Mouse (Mus musculus) retina, postnatal 1 day (tissue): ENCODE data around the gene Lypla2.
"Not testable (repeated sequence)": the region's sequence is repeated elsewhere in the genome, so short reads cannot be mapped to it uniquely, and the experiment has no call there.

ENCODE experiments used
- DNase-seq: peaks from one replicate; pipeline ENCODE4 v3.0.0-alpha.2; 2012

The Lypla2 gene

DNA sequence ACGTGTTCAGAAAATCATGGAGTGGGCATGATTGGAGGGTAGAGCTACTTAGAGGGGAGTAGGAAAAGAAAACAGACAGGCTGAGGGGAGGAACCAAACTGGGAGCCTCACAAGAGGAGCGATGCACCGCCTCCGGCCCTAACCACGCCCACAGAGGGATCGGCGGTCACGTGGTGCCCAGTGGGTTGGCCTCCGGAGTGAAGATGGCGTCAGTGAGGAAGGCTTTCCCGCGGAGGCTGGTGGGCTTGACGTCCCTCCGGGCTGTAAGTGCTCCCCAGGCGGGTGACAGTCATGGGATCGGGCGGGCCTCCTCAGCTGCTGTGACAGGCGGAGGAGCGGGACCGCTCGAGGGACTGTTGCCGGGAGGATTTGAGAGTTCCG lies 26.2 kb downstream of the Lypla2 start, which contains the start of gene Hmgcl:
Gene Hmgcl, plus strand, starts transcription at position 171 of the 381 bp plus-strand sequence.
- DNase-seq, result peak; percentile 96

DNA sequence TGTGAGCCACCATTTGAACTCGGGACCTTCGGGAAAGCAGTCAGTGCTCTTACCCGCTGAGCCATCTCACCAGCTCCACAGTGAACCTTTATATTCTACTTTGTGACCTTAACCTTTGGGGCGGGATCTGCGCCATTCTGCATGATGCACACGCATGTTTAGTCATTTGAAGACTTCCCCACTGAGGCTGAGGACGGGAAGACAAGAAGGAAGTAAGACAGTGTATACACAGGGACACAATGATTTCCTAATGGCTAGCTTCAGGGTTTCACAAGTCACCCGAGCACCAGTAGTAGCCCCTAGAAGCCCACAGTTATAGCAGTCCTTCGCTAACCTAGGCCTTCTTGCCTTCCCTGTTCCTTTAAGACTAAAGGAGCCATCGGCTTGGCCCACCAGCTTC lies 26.7 kb downstream of the Lypla2 start:
- no peak for DNase-seq

DNA sequence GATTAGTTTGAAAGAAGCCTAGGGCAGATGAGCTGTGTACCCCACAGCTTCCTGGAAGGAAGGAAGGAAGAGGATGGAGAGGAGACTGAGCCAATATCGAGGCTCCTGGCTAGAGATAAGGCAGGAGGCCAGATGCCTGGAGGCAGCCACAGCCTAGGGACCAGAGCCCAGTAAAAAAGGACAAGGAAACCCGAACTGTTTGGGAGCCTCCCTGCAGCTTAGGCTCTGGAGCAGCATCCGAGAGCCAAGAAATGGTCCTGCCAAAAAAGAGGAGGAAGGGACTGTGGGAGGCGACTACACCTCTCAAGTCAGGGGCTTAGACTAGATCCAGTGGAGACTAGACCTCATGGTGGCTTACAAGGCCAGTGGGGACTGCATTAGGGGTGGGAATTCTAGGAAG lies 29.0 kb downstream of the Lypla2 start:
- DNase-seq, result no peak

DNA sequence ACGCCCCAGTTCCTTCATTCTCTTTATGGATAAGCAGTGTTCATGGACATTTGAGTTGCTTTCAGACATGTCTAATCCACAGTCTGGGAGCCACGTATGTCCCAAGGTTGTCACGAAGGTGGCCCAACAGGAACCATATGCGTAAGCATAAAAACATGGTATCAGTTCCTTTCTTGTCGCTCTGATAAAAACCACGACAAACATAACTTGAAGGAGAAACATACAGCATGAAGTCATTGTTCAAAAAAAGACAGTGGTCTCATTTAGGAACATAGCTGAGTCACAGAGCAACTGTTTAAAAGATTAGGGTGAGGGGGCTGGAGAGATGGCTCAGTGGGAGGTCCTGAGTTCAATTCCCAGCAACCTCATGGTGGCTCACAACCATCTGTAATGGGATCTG lies 30.2 kb downstream of the Lypla2 start:
- no peak for DNase-seq

DNA sequence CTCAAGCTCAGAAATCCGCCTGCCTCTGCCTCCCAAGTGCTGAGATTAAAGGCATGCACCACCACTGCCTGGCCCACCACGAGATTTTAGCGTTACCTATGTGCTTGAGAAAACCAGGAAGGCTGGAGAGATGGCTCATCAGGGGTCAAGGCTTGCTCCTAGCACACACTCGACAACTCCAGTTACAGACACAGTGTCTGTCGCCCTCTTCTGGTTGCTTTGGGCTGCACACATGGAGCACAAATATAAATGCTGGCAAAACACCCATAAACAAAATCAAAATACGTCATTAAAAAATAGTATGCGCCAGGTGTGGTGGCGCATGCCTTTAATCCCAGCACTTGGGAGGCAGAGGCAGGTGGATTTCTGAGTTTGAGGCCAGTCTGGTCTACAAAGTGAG lies 31.4 kb downstream of the Lypla2 start:
- not testable (repeated sequence) for DNase-seq

DNA sequence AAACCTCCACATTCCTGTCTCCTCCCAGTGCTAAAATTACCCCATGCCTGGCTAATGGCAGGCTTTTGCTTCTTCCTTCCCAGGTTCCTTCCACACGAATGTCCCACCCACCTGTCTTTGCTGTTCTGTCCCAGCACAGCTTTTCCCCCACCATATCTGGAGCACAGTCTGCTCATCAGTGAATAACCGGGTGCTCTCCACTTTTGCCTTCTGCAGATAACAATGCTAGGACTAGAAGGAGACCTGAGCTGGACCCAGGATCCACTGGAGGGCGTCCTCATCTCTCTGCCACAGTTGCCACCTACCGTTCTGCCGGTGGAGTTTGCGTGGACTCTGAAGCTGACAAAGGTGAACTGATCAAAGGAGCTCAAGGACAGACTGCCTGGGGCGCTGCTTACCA lies 33.6 kb downstream of the Lypla2 start:
- DNase-seq, result no peak

DNA sequence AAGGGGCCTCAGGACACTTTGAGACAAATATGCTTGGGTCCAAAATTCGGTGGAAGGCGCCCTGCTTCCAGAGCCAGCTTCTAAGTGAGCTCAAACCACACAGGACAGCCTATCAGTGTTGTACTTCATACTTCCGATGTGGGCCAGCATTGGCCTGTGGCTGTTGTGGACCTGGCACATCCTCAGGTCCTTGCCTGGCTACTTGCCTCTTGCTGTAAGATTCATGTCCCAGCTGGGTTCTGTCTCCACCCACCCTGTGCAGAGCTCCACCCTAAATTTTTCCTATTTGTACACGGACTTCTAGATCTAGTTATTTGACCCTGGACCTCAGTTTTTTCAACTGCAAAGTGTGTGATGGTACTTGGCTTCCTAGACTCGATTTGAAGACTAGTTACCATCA lies 36.9 kb downstream of the Lypla2 start:
- no peak for DNase-seq

DNA sequence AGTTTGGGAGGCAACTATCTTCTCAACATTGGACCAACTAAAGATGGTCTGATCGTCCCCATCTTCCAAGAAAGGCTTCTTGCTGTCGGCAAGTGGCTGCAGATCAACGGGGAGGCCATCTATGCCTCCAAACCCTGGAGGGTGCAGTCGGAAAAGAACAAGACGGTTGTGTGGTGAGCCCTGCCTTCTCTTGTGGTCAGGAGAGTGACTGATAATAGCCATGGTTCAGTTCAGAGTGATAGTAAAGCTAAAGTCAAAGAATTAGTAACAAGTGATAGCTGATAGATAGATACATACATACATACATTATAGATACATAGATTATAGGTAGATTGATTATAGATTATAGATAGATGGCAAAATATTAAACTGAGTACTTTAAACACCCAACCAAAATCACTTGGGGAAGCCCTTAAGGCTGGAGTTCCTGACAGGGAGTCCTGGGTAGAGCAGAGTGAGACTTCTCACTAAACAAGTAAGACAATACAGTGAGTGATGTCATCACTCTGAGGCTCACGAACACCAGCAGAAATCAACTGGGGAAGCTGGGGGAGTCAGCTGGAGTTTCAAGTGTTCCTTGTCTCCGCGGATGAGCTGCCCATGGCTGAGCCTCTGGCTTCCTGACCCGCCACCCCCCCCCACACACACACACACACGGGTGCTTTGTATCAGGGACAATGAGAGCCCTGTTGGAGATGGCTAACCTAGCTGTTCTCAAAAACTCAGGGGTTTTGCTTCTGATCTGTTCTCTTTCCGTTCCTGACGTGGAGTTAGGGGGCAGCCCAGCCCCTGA lies 37.5 kb downstream of the Lypla2 start:
- peak; percentile 65 for DNase-seq

DNA sequence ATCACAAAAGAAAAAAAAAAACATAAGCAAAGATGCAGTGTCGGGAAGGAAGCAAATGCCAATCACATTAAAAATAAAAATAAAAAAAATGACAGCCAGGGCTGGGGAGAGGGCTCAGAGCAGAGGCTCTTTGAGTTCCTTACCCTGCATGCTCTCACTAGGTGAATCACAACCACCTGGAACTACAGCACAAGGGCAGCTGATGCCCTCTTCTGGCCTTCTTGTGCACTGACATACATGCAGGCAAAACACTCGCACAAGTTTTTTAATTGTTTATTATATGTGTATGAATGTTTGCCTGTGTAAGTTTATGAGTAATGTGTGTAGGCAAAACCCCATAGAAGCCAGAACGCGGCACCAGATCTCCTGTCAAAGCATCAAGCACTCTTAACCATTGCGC lies 40.6 kb downstream of the Lypla2 start:
- DNase-seq, result peak; percentile 53

DNA sequence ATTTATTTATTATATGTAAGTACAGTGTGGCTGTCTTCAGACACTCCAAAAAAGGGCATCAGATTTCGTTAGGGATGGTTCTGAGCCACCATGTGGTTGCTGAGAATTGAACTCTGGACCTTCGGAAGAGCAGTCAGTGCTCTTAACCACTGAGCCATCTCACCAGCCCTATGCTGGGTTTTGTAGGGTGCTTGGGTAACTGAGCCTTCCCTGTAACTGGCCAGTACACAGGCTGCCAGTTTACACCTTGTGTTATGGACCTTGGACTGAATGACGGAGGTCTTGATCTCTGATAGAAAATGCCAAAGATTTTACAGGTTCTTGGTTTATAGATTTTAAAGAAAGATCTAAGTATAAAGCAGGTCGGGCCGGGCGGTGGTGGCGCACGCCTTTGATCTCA lies 42.2 kb downstream of the Lypla2 start:
- DNase-seq, result no peak

DNA sequence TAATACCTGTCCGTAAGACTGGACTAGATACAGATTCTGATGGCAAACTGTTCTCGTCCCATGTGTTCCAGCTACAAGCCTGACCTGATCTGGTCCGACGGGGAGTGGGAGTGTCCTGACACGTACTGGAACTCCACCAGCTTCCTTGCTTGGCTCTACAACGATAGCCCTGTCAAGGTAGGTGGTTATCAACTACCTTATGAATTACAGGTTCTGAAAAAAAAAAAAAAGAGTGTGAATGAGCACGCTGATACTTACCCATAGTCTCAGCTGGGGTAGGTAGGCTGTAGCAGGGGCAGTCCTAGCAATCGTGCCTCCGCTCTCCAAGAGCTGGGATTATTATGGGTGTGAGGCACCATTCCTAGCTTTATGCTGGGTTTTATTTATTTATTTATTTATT lies 42.6 kb downstream of the Lypla2 start:
- DNase-seq, result no peak

DNA sequence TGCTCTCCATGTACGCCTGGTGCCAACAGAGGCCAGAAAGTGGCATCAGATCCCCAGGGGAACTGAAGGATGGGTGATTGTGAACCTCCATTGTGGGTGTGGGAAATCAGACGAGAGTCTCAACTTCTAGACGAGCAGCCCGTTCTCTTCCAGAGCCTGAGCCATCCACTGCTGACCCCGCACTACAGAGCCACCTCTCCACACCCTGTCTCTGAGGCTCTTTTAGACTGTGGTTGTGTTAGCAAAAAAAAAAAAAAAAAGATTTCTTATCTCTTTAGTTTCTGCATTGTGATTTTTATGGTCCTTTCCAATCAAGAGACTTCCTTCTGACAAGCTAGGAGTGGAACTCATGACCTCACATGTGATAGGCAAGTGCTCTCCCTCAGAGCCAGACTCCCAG lies 43.0 kb downstream of the Lypla2 start:
- no peak for DNase-seq

DNA sequence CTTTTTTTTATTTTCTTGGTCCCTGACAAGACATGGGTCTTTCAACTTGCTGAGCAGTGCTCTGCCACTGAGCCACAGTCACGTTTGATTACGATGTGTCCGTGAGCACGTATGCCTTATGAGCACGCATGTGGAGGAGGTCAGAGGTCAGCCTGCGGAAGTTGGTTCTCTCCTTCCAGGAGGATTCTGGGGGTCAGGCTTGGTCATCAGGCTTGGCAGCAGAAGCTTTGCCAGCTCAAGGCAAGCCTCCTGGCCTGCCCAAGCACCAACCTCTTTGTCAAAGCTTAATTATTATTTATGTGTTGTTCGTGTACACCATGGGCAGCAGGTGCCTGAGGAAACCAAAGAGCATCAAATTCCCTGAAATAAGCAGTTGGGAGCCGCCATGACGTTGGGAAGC lies 44.0 kb downstream of the Lypla2 start:
- no peak for DNase-seq

DNA sequence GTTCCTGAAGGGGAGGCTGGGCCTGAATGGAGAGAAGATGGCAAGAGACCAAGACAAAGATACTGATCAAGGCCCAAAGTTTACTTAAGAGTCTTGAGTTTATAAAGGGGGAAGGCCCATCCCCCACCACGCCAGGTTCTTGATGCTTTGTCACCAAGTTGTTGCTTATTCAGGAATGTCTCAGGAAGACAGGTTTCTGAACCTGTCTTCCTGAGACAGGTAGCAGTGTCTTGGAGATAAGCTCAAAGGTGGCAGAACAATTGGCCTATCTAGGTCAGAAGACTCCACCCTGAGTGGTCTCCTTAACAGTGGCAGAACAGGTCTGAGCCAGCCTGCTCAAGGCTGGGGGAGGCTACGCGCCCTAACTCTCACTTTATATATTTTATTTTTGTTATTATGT lies 45.6 kb downstream of the Lypla2 start:
- no peak for DNase-seq

DNA sequence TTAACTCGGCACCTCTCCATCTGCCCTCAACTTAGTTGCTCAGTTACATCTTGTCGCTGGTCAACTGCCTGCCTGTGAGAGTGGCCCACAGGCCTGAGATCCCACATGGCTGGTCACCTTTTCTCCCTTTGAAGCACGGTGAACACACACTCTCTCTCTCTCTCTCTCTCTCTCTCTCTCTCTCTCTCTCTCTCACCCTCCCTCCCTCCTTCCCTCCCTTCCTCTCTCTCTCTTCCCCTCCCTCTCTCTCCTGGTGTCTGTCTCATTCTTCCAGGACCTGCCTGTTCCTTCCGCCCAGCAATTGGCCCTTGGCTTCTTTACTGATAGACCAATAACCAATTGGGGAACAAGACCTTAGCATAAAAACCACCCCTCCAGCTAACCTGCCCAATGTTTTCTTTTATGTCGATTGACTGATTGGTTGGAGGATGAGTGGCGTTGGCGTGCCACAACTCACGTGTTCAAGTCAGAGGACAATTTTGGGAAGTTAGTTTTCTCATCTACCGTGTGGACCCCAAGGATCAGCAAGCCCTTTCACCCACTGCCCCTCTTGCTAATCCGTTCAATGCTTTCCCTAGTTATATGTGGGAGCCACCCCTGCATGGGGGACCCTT lies 46.1 kb downstream of the Lypla2 start:
- DNase-seq, result no peak

DNA sequence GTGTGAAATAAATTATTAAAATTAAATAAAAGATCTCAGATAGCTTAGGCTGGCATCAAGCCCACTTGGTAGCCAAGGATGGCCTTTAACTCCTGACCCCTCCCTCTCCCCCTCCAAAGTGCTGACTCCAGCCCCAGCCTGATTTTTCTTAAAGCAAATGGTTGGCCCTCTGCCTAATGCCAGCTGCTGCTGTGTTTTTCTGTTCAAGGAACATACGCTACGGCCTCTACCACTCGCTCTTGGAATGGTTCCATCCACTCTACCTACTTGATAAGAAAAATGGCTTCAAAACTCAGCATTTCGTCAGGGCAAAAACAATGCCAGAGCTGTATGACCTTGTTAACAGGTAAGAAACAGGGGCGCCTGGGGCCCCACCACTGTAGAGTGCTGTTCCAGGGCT lies 47.1 kb downstream of the Lypla2 start:
- no peak for DNase-seq

DNA sequence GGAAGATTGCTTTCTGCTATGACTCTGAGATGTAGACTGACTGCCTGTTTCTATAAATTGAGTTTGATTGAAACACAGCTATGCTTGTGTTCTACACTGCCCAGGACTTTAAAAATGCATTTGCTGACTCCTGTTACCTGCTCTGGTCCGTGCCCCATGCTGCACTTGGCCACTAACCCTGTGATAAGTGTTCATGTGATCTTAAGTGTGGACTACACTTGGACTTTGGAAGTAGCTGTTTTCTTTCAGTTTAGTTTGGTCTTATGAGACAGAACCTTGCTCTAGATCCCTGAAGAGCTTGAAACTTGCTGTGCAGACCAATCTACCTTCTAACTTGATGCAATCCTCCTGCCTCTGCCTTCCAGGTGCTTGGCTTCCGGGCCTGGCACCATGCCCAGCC lies 48.0 kb downstream of the Lypla2 start:
- DNase-seq, result no peak

DNA sequence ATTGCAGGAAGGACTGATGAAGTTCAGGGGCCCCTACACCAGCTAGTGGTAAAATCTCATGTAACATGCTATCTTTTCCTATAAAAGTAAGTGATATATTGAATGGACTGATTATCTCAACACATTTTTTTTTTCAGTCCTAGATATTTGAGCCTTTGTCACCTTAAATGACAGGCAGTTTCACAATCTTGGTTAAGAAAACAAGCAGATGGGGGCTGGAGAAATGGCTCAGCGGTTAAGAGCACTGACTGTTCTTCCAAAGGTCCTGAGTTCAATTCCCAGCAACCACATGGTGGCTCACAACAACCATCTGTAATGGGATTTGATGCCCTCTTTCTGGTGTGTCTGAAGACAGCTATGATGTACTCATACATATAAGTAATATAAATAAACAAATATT lies 50.2 kb downstream of the Lypla2 start:
- no peak for DNase-seq

DNA sequence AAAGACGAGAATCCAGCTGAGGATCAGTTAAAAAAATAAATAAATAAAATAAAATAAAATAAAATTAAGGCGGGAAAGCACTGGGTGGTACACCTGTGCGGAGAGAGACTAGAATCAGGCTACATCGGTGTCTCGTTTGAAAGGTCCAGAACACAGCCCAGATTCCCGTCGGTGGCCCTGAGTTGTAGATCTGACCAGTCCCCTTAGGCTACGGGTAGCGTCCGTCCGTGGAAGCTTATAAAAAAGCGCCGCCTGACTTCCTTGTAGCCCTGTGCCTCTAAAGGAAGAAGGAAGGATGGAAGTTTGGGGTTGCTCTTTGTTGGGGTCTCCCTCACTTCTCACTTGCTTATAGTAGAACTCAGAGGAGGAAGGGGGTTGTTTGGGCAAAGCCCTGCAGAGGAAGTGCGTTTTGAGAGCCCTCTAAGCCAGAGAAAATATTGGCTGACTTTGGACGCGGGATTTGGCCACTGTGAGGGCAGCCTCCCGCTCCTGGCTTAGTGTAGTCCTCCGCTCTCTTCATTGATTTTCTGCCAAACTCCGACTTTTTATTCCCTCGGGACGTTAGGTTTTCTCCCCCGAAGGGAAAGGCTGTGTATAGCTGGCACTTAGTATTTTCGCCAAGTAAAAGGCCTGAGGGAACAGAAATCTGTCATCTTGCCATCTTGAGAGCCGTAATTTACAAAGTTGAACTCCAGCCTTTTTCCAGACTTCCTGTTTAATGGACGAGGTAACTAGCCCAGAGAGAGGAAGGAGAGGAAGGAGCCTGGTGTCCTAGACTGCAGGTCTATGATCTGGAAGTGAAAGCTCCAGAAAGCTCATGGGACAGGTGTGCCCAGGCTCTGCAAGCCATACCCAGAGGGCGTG lies 50.9 kb downstream of the Lypla2 start:
- DNase-seq, result no peak

DNA sequence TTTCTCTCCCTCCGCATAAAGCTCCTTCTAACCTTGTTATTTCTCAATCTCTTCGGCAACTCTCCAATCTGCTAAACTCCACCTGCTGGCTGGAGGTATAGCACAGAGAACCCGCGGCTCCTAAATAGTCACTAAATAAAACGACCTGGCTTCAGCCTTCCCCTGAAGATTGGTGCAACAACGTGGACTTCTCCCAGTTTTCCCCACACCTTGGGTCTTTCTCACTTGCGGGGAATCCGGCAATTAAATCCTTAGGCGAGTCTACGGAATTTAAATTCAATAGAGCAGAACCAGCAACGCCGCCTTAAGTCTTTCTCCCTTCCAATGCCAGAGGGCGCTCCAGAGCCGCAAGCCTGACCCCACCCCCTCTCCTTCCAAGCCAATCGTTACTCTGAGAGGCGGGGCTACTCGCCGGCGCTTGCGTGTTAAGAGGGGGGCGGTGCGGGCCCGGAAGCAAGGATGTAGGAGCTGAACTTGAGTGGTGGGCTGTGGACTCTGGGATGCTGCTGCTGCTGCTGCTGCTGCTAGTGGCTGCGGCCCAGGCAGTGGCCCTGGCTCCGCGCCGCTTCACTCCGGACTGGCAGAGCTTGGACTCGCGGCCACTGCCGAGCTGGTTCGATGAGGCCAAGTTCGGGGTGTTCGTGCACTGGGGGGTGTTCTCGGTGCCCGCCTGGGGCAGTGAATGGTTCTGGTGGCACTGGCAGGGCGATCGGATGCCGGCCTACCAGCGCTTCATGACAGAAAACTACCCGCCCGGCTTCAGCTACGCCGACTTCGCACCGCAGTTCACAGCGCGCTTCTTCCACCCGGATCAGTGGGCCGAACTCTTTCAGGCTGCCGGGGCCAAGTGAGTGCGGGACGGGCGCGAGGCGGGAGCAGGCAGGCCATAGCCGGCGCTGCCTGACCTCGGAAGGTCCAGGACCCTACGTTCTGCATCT lies 51.9 kb downstream of the Lypla2 start, which contains the start of gene Fuca1:
Gene Fuca1, plus strand, starts transcription at position 432 of the 938 bp plus-strand sequence.
- peak; percentile 98 for DNase-seq

DNA sequence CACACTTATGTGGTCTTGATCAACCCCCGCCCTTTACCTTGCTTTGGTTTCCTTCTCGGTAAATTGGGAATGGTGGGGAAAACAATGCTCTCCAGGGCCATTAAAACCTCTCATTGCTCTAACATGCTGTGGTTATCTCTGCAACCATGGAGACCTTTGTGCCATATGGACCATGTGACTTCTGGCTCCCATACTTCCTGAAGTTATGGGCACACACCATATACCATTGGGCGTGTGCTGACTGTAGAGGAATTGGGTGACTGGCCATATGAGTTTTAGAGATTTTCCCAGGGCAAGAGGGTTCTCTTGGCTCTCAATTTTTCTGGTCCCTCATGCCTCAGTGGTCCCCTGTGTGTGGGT lies 53.2 kb downstream of the Lypla2 start:
- DNase-seq, result no peak

DNA sequence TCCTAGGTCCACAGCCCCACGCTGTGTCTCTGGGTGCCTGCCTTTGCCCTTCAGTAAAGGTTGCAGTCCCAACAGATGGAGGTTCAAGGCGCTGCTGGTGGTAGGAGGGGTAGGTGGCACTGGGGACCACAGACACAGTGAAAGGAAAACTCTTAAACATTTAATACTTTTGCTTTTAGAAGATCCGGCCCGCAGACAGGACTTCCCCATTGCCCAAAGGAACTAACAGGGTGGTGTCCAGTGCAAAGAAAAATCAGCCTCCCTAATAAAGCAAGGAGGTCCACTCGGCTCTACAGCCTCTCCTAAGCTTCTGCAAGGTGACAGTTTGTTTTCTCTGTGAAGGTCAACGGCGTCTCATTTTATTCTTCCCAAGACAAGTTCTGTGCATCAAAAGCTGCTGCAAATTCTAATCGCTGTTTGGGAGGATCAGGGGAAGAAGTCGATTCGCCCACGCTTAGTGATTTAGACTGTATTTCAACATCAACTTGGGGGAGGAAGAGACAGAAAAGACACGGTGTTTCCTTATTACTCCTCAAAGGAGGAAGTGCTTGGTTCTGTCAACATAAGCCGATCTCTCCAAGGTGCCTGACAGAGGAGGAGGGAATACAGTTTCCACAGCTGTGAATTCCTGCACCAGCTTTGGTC lies 53.7 kb downstream of the Lypla2 start:
- no peak for DNase-seq
